Mouse (Mus musculus) erythroblast, embryonic 14.5 days (primary cell): ENCODE measurements around the gene Smug1.

Experiments used
- GATA1 ChIP-seq: IDR thresholded peaks from 2 replicates; pipeline ENCODE4 v1.6.1; 2012; ENCODE audit warnings: low read length, inconsistent platforms, mixed read lengths
- TAL1 ChIP-seq: IDR thresholded peaks from 3 replicates; pipeline ENCODE4 v1.6.1; 2012; ENCODE audit warnings: low read length, inconsistent platforms, mixed read lengths

DNA sequence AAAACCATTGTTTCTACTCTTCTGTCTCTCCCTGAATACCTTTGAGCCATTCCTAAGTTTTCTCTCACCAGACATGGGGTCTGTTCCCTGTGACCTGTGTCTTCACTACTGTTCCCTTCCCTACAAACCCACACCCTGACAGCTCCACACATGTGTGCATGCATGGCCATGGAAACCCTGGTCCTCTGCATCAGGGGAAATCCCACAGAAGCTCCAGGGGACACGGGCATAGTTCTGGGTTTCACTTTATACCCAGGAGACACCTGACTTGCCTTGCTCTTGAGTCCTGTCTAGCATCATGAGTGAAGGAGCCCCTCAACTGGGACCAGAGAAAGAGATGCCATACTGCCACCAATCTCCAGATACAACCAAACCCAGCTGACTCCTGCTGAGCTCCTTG lies 42.6 kb downstream of the Smug1 start:
- TF ChIP-seq GATA1, result no peak
- TF ChIP-seq TAL1, result no peak
